ENCODE assay signal across 9 mouse cellular contexts in genomic region chr10:121476968-121477337, GRCm38 (mm10). TPM values are rescaled to one million over a fixed set of nuclear protein-coding genes. Genes with fewer than 3 reads are reported as not detected.
A peak's percentile ranks its signal among the peaks of the same experiment; 100 is the strongest.
DNase-seq lines count a peak whose midpoint lies in the region; ATAC-seq lines count a peak whose summit lies in the region.
"Had no signal": no experiment of that assay in that cellular context is flagged by ENCODE, and none has a peak within 500 bp of the region (broad histone marks: within the 10 kb centered on the region; RNA-seq: fewer than 3 reads in every experiment).

No protein-coding gene starts in this region.

- H3K27ac ChIP-seq in kidney, embryonic 16.5 days (ENCODE audit: low read length) = peak overlapping the region; percentile 88
- H3K27ac ChIP-seq in brown adipose tissue, adult 24 weeks (replicated peaks; ENCODE audit: low read depth, low read length) = no peak overlapping the region
- H3K27ac ChIP-seq in hindbrain, embryonic 16.5 days (ENCODE audit: low read depth, low read length) = peak overlapping the region; percentile 48
- peak overlapping the region; percentile 19; the same call in 1 of the 2 replicates for H3K27ac ChIP-seq in midbrain, embryonic 16.5 days (ENCODE audit: low read length)

- peaks cover 37% of the 10 kb centered on the region for H3K4me1 ChIP-seq in kidney, embryonic 16.5 days (ENCODE audit: insufficient read depth, low read length)
- H3K4me1 ChIP-seq in brown adipose tissue, adult 24 weeks (ENCODE audit: control insufficient read depth, insufficient read depth, insufficient read length, low read length) = peaks cover 7% of the 10 kb centered on the region; the same call in 1 of the 2 replicates
- peaks cover 17% of the 10 kb centered on the region for H3K4me1 ChIP-seq in hindbrain, embryonic 16.5 days (ENCODE audit: control insufficient read depth, insufficient read depth, low read depth, low read length)
- peaks cover 17% of the 10 kb centered on the region for H3K4me1 ChIP-seq in midbrain, embryonic 16.5 days (ENCODE audit: control insufficient read depth, insufficient read depth, low read length)

- H3K4me2 ChIP-seq in kidney, embryonic 16.5 days (replicated peaks; ENCODE audit: low read depth, low read length) = peak overlapping the region; percentile 67
- H3K4me2 ChIP-seq in hindbrain, embryonic 16.5 days (ENCODE audit: low read length) = peak overlapping the region; percentile 95
- H3K4me2 ChIP-seq in midbrain, embryonic 16.5 days (ENCODE audit: low read length) = peak overlapping the region; percentile 96; the same call in 1 of the 2 replicates

- H3K36me3 ChIP-seq in kidney, embryonic 16.5 days (ENCODE audit: insufficient read depth, low read length) = no peaks in the 10 kb centered on the region
- H3K36me3 ChIP-seq in hindbrain, embryonic 16.5 days (ENCODE audit: control insufficient read depth, insufficient read depth, low read length) = no peaks in the 10 kb centered on the region
- no peaks in the 10 kb centered on the region for H3K36me3 ChIP-seq in midbrain, embryonic 16.5 days (ENCODE audit: control insufficient read depth, insufficient read depth, low read length)

- DNase-seq in kidney, postnatal 14 days = no peak
- no peak for DNase-seq in cerebellum, postnatal 4 days (ENCODE audit: low spot score in 2 of 2)
- DNase-seq in embryo, embryonic 10 days (ENCODE audit: low spot score) = no peak
- no peak for DNase-seq in urinary bladder, adult 18-20 months (ENCODE audit: low spot score in 2 of 2)

- peak overlapping the region; percentile 66 for H3K9ac ChIP-seq in kidney, embryonic 16.5 days (replicated peaks; ENCODE audit: low read length)
- no peak overlapping the region for H3K9ac ChIP-seq in hindbrain, embryonic 16.5 days (ENCODE audit: low read depth, low read length)
- H3K9ac ChIP-seq in midbrain, embryonic 16.5 days (ENCODE audit: low read depth, low read length) = no peak overlapping the region

- ATAC-seq in kidney, embryonic 16.5 days (ENCODE audit: low FRiP score, low TSS enrichment) = 0 out of 2 replicates have a peak, but pooled peaks have one; percentile 0
- ATAC-seq in hindbrain, embryonic 16.5 days = no peak
- ATAC-seq in midbrain, embryonic 16.5 days = no peak

- H3K9me3 ChIP-seq in kidney, embryonic 16.5 days (ENCODE audit: low read length) = no peaks in the 10 kb centered on the region
- H3K9me3 ChIP-seq in hindbrain, embryonic 16.5 days (ENCODE audit: control insufficient read depth, low read length) = no peaks in the 10 kb centered on the region
- no peaks in the 10 kb centered on the region for H3K9me3 ChIP-seq in midbrain, embryonic 16.5 days (replicated peaks; ENCODE audit: control insufficient read depth, low read length, poor library complexity, severe bottlenecking)

- 20% methylated on average over 8 of the region's 8 CpGs for WGBS in kidney, embryonic 16.5 days
- WGBS in hindbrain, embryonic 16.5 days = 12% methylated on average over 8 of the region's 8 CpGs
- WGBS in midbrain, embryonic 16.5 days = 17% methylated on average over 8 of the region's 8 CpGs

- peak overlapping the region; percentile 71 for H3K4me3 ChIP-seq in kidney, embryonic 16.5 days (ENCODE audit: low read length)
- peak overlapping the region; percentile 64 for H3K4me3 ChIP-seq in brown adipose tissue, adult 24 weeks (ENCODE audit: insufficient read depth, low read depth, low read length)
- peak overlapping the region; percentile 74; the same call in 1 of the 2 replicates for H3K4me3 ChIP-seq in hindbrain, embryonic 16.5 days (ENCODE audit: low read length)
- no peak overlapping the region for H3K4me3 ChIP-seq in midbrain, embryonic 16.5 days (ENCODE audit: low read depth, low read length)

- H3K27me3 ChIP-seq in kidney, embryonic 16.5 days (ENCODE audit: insufficient read depth, low read length) = no peaks in the 10 kb centered on the region
- no peaks in the 10 kb centered on the region; the same call in 1 of the 2 replicates for H3K27me3 ChIP-seq in hindbrain, embryonic 16.5 days (replicated peaks; ENCODE audit: control insufficient read depth, insufficient read depth, low read length)
- peaks cover 10% of the 10 kb centered on the region for H3K27me3 ChIP-seq in midbrain, embryonic 16.5 days (ENCODE audit: control insufficient read depth, insufficient read depth, low read depth, low read length)
- H3K27me3 ChIP-seq: Patski had no signal

RNA-seq across cellular contexts. Expression of gene Rassf3, which starts 0.8 kb away (rescaled TPM):
- 14.8 and 15.2 TPM in 2 replicates for polyA plus RNA-seq in kidney, embryonic 16.5 days (2015; fragmentation: Nextera tagmentation; extraction: Ambion mirVana)
- 17.3 and 25.1 TPM in 2 replicates for polyA plus RNA-seq in brown adipose tissue, adult 24 weeks (2012; ENCODE audit: insufficient read depth, insufficient read length, missing spikeins)
- polyA plus RNA-seq in hindbrain, embryonic 16.5 days (2015; fragmentation: Nextera tagmentation; extraction: Ambion mirVana) = 5.3 and 6.0 TPM in 2 replicates
- polyA plus RNA-seq in midbrain, embryonic 16.5 days (2015; fragmentation: Nextera tagmentation; extraction: Ambion mirVana) = 4.2 and 4.6 TPM in 2 replicates
